Mouse (Mus musculus): ENCODE measurements at regions not wholly inside any gene's neighbourhood (a gene's known extent, or its start where the extent isn't known, plus 50 kb on each side); places are given as distances from the start of the nearest gene placed in this dataset.

- intact Hi-C loops (cut with DNase I) = no loop called here
Measured at GRCm38 (mm10) chr1:189092819-189093218, 85.2 kb upstream of the Kctd3 start.

GRCm38 (mm10) chr1:189085245-189085644, 77.6 kb upstream of the Kctd3 start:
- intact Hi-C loops (cut with DNase I) = no loop called here

GRCm38 (mm10) chr1:189081267-189081666, 73.6 kb upstream of the Kctd3 start:
- intact Hi-C loops (cut with DNase I) = loop anchor here (5.0 kb wide), 1 partner anchor 496 kb away; no protein-coding TSS in a partner anchor

- intact Hi-C loops (cut with DNase I) = loop anchor here (5.0 kb wide), 1 partner anchor 497 kb away; no protein-coding TSS in a partner anchor
Measured at GRCm38 (mm10) chr1:189080797-189081196, 73.2 kb upstream of the Kctd3 start.

- intact Hi-C loops (cut with DNase I) = loop anchor here (5.0 kb wide), 1 partner anchor 498 kb away; no protein-coding TSS in a partner anchor
Measured at GRCm38 (mm10) chr1:189079451-189080410, 72.1 kb upstream of the Kctd3 start.

- intact Hi-C loops (cut with DNase I) = no loop called here
Measured at GRCm38 (mm10) chr1:189077861-189078260, 70.2 kb upstream of the Kctd3 start.

- intact Hi-C loops (cut with DNase I) = no loop called here
Measured at GRCm38 (mm10) chr1:189076276-189076675, 68.6 kb upstream of the Kctd3 start.

GRCm38 (mm10) chr1:189075671-189076070, 68.0 kb upstream of the Kctd3 start:
- intact Hi-C loops (cut with DNase I) = no loop called here

- intact Hi-C loops (cut with DNase I) = no loop called here
Measured at GRCm38 (mm10) chr1:189072516-189072915, 64.9 kb upstream of the Kctd3 start.

- intact Hi-C loops (cut with DNase I) = no loop called here
Measured at GRCm38 (mm10) chr1:189068204-189068603, 60.6 kb upstream of the Kctd3 start.

GRCm38 (mm10) chr1:189067204-189067960, 59.7 kb upstream of the Kctd3 start:
- intact Hi-C loops (cut with DNase I) = no loop called here

- intact Hi-C loops (cut with DNase I) = no loop called here
Measured at GRCm38 (mm10) chr1:189066446-189067151, 59.0 kb upstream of the Kctd3 start.

- intact Hi-C loops (cut with DNase I) = no loop called here
Measured at GRCm38 (mm10) chr1:189065152-189065910, 57.7 kb upstream of the Kctd3 start.

- intact Hi-C loops (cut with DNase I) = no loop called here
Measured at GRCm38 (mm10) chr1:189064629-189065028, 57.0 kb upstream of the Kctd3 start.

GRCm38 (mm10) chr1:189063699-189064098, 56.1 kb upstream of the Kctd3 start:
- intact Hi-C loops (cut with DNase I) = no loop called here

- intact Hi-C loops (cut with DNase I) = no loop called here
Measured at GRCm38 (mm10) chr1:189063209-189063608, 55.6 kb upstream of the Kctd3 start.
